Mouse (Mus musculus) forebrain, embryonic 11.5 days (tissue): ENCODE data around the gene Nav2. TPM values are rescaled to one million over a fixed set of nuclear protein-coding genes. Genes with fewer than 3 reads are reported as not detected.

Experiments used
- ATAC-seq: fragments of 200-750 bp; cut with Nextera tagmentation; replicated peaks from 2 replicates; pipeline ENCODE4 v1.8.0; 2017; ENCODE audit warnings: moderate TSS enrichment; ENCODE audit not compliant: low FRiP score
- DNase-seq: peaks from one replicate; pipeline ENCODE4 v3.0.0-alpha.2; 2017; ENCODE audit warnings: low spot score
- H3K27ac ChIP-seq: fragments of 300-500 bp; sonication (generic); 2 replicates; pipeline ENCODE4 v1.5.1; 2014; ENCODE audit warnings: low read depth, low read length
- H3K27me3 ChIP-seq: fragments of 300-500 bp; sonication (generic); 2 replicates; pipeline ENCODE4 v1.6.1; 2014; ENCODE audit warnings: mild to moderate bottlenecking, low read length, mixed read lengths; ENCODE audit not compliant: control insufficient read depth, insufficient read depth
- H3K36me3 ChIP-seq: fragments of 300-500 bp; sonication (generic); 2 replicates; pipeline ENCODE4 v1.6.1; 2014; ENCODE audit warnings: mild to moderate bottlenecking, low read length, moderate library complexity, mixed read lengths; ENCODE audit not compliant: control insufficient read depth, insufficient read depth
- H3K4me1 ChIP-seq: fragments of 300-500 bp; sonication (generic); replicated peaks from 2 replicates; pipeline ENCODE4 v1.6.1; 2014; ENCODE audit warnings: low read length, mixed read lengths; ENCODE audit not compliant: control insufficient read depth, insufficient read depth
- H3K4me2 ChIP-seq: fragments of 300-500 bp; sonication (generic); 2 replicates; pipeline ENCODE4 v1.6.1; 2014; ENCODE audit warnings: low read depth, mild to moderate bottlenecking, low read length, moderate library complexity, mixed read lengths; ENCODE audit not compliant: severe bottlenecking
- H3K4me3 ChIP-seq: fragments of 300-500 bp; sonication (generic); 2 replicates; pipeline ENCODE4 v1.5.1; 2014; ENCODE audit warnings: low read depth, low read length
- H3K9ac ChIP-seq: fragments of 300-500 bp; sonication (generic); 2 replicates; pipeline ENCODE4 v1.6.1; 2014; ENCODE audit warnings: low read length
- H3K9me3 ChIP-seq: fragments of 300-500 bp; sonication (generic); 2 replicates; pipeline ENCODE4 v1.6.1; 2016; ENCODE audit warnings: low read length, mixed read lengths; ENCODE audit not compliant: control insufficient read depth
- WGBS: fragments of 180-500 bp; shearing (Covaris S2); extraction: QIAGEN DNeasy Blood & Tissue Kit; methylation state at CpG from one replicate; pipeline ENCODE4 v1.1.7; 2014; 5-methylcytosine and 5-hydroxymethylcytosine counted together
- polyA plus RNA-seq: library from polyadenylated mRNA; unstranded; fragments of >200 nt; fragmentation: Nextera tagmentation; extraction: Ambion mirVana; gene quantifications from 2 replicates; pipeline ENCODE4 v1.2.1, GENCODE M21; 2014

The Nav2 gene
- polyA plus RNA-seq, 1 experiment from 2014 or later = 7.2 TPM

DNA sequence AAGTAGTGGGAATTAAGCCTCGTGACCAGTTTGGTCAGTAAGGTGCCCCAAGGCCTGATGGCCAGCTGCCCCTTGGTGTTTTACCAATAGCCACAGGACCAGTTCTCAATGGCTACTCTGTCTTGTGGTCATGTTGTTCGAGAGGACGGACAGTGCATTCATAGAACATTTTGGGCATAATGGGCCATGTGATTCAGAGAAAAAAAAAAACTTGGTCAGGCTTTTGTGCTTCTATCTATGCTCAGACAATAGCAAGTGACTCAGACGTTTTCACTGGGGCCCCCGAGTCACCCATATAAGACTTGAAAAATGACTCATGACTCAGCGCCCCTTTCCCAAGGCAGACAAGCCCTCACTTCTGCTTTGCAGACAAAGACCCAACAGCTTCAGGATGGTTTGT is 344.4 kb downstream of the Nav2 start:
- Histone ChIP-seq H3K27me3 (peaks cover 17% of the 10 kb centered on the region), H3K36me3 (no peaks in the 10 kb centered on the region), H3K9ac (no peak overlapping the region), H3K4me3 (no peak overlapping the region), H3K27ac (no peak overlapping the region), H3K9me3 (no peaks in the 10 kb centered on the region), H3K4me1 (no peaks in the 10 kb centered on the region), H3K4me2 (no peak overlapping the region)
- no peak for DNase-seq
- 71% methylated on average over 6 of the region's 6 CpGs for WGBS
- no peak for ATAC-seq

DNA sequence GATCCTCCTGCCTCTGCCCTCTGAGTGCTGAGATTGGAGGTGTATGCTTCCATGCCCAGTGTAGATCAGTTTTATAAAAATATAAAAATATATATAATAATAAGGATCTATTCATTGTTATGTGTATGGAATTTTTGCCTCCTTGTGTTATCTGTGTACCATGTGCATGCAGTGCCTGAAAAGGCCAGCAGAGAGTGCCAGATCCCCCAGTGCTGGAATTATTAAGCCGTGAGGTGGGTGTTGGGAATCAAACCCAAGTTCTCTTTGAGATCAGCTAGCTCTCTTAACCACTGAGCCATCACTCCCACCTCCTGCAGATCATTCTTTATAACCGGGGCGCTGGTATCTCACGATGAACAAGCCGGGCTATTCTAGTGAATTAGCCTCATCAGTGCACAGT is 346.5 kb downstream of the Nav2 start:
- ATAC-seq = no peak
- 95% methylated on average over 5 of the region's 5 CpGs for WGBS
- no peak for DNase-seq

DNA sequence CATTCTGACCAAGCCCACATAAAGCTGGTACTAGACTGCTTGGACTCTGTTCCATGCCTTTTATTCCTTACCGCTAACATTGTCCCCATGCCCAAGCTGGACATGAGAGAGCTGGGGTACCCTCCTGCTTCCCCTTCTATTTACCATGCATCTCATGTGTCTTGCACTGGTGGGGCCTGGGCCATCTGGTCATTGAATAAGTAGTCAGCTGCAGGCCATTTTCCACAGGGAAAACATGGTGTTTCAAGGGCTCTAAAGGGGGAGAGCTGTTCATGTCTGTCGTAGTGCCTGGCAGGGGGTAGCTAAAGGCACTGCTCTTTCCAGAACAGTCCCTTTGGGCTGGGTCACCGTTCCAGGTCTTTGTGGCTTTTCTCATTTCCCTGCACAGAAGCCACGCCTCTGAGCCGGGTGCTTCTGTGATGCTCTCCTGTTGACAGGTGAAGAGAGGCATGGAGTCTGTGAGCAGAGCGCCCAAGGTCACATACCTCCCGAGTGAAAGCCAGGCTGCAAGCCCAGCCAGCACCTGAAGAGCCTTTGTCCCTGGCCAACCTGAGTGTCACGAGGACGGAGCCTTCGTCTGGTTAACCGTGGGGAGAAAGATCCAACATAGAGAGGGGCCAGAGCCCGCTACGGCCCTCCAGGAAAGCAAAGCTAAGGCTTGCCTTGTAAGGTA is 348.9 kb downstream of the Nav2 start:
- ATAC-seq (no peak), DNase-seq (no peak)
- H3K36me3 ChIP-seq = no peaks in the 10 kb centered on the region
- no peak overlapping the region for H3K9ac ChIP-seq
- H3K4me3 ChIP-seq = no peak overlapping the region
- H3K27ac ChIP-seq = no peak overlapping the region
- H3K27me3 ChIP-seq = no peaks in the 10 kb centered on the region
- WGBS = 86% methylated on average over 13 of the region's 13 CpGs
- no peaks in the 10 kb centered on the region for H3K9me3 ChIP-seq
- no peak overlapping the region for H3K4me2 ChIP-seq
- H3K4me1 ChIP-seq = no peaks in the 10 kb centered on the region

More for the DNA sequence above, 346.5 kb downstream of the Nav2 start:
- no peaks in the 10 kb centered on the region for H3K9me3 ChIP-seq
- no peaks in the 10 kb centered on the region for H3K27me3 ChIP-seq
- H3K4me2 ChIP-seq = no peak overlapping the region
- no peaks in the 10 kb centered on the region for H3K36me3 ChIP-seq
- H3K4me1 ChIP-seq = no peaks in the 10 kb centered on the region
- no peak overlapping the region for H3K27ac ChIP-seq
- no peak overlapping the region for H3K4me3 ChIP-seq
- no peak overlapping the region for H3K9ac ChIP-seq

GRCm38 (mm10) chr7:49258088-49258487 is 349.6 kb downstream of the Nav2 start:
- no peaks in the 10 kb centered on the region for H3K9me3 ChIP-seq
- no peaks in the 10 kb centered on the region for H3K27me3 ChIP-seq
- H3K9ac ChIP-seq = no peak overlapping the region
- ATAC-seq (no peak), DNase-seq (no peak)
- 93% methylated on average over 6 of the region's 6 CpGs for WGBS
- H3K4me1 ChIP-seq = no peaks in the 10 kb centered on the region
- H3K4me3 ChIP-seq = no peak overlapping the region
- no peak overlapping the region for H3K4me2 ChIP-seq
- no peaks in the 10 kb centered on the region for H3K36me3 ChIP-seq
- no peak overlapping the region for H3K27ac ChIP-seq

- Histone ChIP-seq H3K27me3 (no peaks in the 10 kb centered on the region), H3K4me2 (no peak overlapping the region), H3K27ac (no peak overlapping the region), H3K9ac (no peak overlapping the region), H3K4me3 (no peak overlapping the region), H3K4me1 (no peaks in the 10 kb centered on the region), H3K36me3 (no peaks in the 10 kb centered on the region), H3K9me3 (no peaks in the 10 kb centered on the region)
- ATAC-seq (no peak), DNase-seq (no peak)
- 76% methylated on average over 13 of the region's 13 CpGs for WGBS
Observed at GRCm38 (mm10) chr7:49261941-49262511, 353.5 kb downstream of the Nav2 start.

DNA sequence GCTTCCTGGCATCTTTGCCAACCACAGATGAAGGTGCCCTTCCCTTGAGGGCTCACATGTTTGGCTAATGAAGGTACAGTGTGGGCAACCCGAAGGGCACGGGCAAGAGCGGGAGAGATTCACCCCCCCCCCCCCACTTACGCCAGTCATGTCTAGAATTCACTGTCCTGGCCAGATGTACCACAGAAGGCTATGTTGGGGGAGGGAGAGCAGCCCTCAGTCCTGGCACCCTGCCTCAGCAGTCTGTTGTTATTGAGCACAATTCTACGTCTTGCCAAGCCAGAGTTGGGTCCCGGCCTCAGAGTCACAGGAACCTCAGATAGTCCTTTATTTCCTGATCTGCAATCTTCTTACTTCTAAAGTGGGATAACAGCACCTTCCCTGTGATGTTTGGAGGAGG is 357.9 kb downstream of the Nav2 start:
- 81% methylated on average over 6 of the region's 6 CpGs for WGBS
- no peak for ATAC-seq
- H3K9me3 ChIP-seq = no peaks in the 10 kb centered on the region

DNA sequence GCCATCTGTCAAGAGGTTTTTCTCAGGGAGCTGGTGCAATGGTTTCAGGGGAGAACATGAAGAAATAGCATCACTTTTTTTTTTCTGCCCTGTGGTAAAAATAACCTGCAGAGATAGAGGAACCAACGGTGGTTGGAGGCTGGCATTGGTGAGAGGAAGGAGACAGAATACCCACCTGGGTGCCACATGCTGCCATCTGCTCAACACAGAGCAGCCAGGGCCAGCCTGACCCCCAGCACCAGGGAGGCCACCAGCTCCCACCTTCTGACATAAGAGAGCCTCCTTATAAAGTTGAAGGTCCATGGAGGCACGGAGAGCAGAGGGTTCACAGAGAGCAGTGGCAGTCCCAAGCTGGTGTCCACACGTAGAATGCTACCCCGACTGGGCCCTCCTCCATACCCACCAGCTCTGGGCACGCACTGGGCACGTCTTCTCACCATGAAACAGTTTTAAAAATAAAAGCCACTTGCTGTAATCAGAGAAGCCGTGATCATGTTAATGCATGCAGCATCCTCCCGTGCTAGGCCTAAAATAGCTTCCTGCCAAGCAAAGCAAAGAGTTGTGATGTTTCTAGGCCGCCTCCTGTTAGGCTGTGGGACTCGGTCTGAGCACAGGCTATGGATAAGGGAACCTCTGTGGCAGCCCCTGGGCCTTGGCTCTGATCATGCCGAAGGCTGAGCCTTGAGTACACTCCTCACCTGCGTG is 359.3 kb downstream of the Nav2 start:
- 89% methylated on average over 12 of the region's 12 CpGs for WGBS
- no peak for DNase-seq
- no peak for ATAC-seq
- no peak overlapping the region for H3K4me3 ChIP-seq
- no peak overlapping the region for H3K4me2 ChIP-seq
- no peaks in the 10 kb centered on the region for H3K27me3 ChIP-seq
- no peaks in the 10 kb centered on the region for H3K9me3 ChIP-seq
- H3K36me3 ChIP-seq = no peaks in the 10 kb centered on the region
- H3K9ac ChIP-seq = no peak overlapping the region
- no peaks in the 10 kb centered on the region for H3K4me1 ChIP-seq
- no peak overlapping the region for H3K27ac ChIP-seq

More for the DNA sequence above, 357.9 kb downstream of the Nav2 start:
- Histone ChIP-seq H3K36me3 (no peaks in the 10 kb centered on the region), H3K27ac (no peak overlapping the region), H3K9ac (no peak overlapping the region), H3K27me3 (no peaks in the 10 kb centered on the region), H3K4me3 (no peak overlapping the region), H3K4me2 (no peak overlapping the region), H3K4me1 (no peaks in the 10 kb centered on the region)
- no peak for DNase-seq

GRCm38 (mm10) chr7:49268401-49268921 is 359.9 kb downstream of the Nav2 start:
- 0 out of 2 replicates have a peak, but pooled peaks cover 2% of the 10 kb centered on the region for H3K4me1 ChIP-seq
- H3K36me3 ChIP-seq = no peaks in the 10 kb centered on the region
- WGBS = 91% methylated on average over 9 of the region's 9 CpGs
- no peak overlapping the region for H3K27ac ChIP-seq
- no peak overlapping the region for H3K9ac ChIP-seq
- H3K9me3 ChIP-seq = no peaks in the 10 kb centered on the region
- no peak for DNase-seq
- no peak overlapping the region for H3K4me3 ChIP-seq
- H3K27me3 ChIP-seq = no peaks in the 10 kb centered on the region
- ATAC-seq = no peak
- H3K4me2 ChIP-seq = no peak overlapping the region
